Mouse (Mus musculus) kidney, postnatal 0 days (tissue): Measurements from ENCODE around the gene Foxb1. TPM values are rescaled to one million over a fixed set of nuclear protein-coding genes. Genes with fewer than 3 reads are reported as not detected.
A peak's percentile ranks its signal among the peaks of the same experiment; 100 is the strongest.

Experiments
- ATAC-seq: fragments of 200-750 bp; cut with Nextera tagmentation; replicated peaks from 2 replicates; pipeline ENCODE4 v1.8.0; 2017; ENCODE audit warnings: low read depth, moderate number of reproducible peaks, moderate TSS enrichment, moderate library complexity; ENCODE audit not compliant: low FRiP score
- DNase-seq: peaks from one replicate; pipeline ENCODE4 v3.0.0-alpha.2; 2016; ENCODE audit warnings: low spot score
- H3K27ac ChIP-seq: fragments of 300-500 bp; sonication (generic); 2 replicates; pipeline ENCODE4 v1.5.1; 2014; ENCODE audit warnings: mild to moderate bottlenecking
- H3K27me3 ChIP-seq: fragments of 300-500 bp; sonication (generic); 2 replicates; pipeline ENCODE4 v1.6.1; 2014; ENCODE audit warnings: low read length, mixed read lengths; ENCODE audit not compliant: insufficient read depth
- H3K36me3 ChIP-seq: fragments of 300-500 bp; sonication (generic); 2 replicates; pipeline ENCODE4 v1.6.1; 2014; ENCODE audit warnings: low read length, mixed read lengths; ENCODE audit not compliant: insufficient read depth
- H3K4me1 ChIP-seq: fragments of 300-500 bp; sonication (generic); replicated peaks from 2 replicates; pipeline ENCODE4 v1.6.1; 2014; ENCODE audit warnings: antibody characterized with exemption, low read length, mixed read lengths; ENCODE audit not compliant: insufficient read depth
- H3K4me2 ChIP-seq: fragments of 300-500 bp; sonication (generic); 2 replicates; pipeline ENCODE4 v1.6.1; 2014; ENCODE audit warnings: mild to moderate bottlenecking, low read length, moderate library complexity, mixed read lengths
- H3K4me3 ChIP-seq: fragments of 300-500 bp; sonication (generic); replicated peaks from 2 replicates; pipeline ENCODE4 v1.5.1; 2014; ENCODE audit warnings: low read depth, low read length
- H3K9ac ChIP-seq: fragments of 300-500 bp; sonication (generic); 2 replicates; pipeline ENCODE4 v1.6.1; 2014; ENCODE audit warnings: low read depth, low read length
- H3K9me3 ChIP-seq: fragments of 300-500 bp; sonication (generic); replicated peaks from 2 replicates; pipeline ENCODE4 v1.6.1; 2016; ENCODE audit warnings: low read length, inconsistent platforms, mixed read lengths
- CTCF ChIP-seq: IDR thresholded peaks from 2 replicates; pipeline ENCODE4 v1.5.1; 2016; ENCODE audit warnings: antibody characterized with exemption, low read depth, mild to moderate bottlenecking, moderate library complexity
- WGBS: fragments of 180-500 bp; shearing (Covaris S2); extraction: QIAGEN DNeasy Blood & Tissue Kit; methylation state at CpG from one replicate; pipeline ENCODE4 v1.1.7; 2014; 5-methylcytosine and 5-hydroxymethylcytosine counted together
- polyA plus RNA-seq: library from polyadenylated mRNA; unstranded; fragments of >200 nt; fragmentation: Nextera tagmentation; extraction: Ambion mirVana; gene quantifications from 2 replicates; pipeline ENCODE4 v1.2.1, GENCODE M21; 2015

The Foxb1 gene
- polyA plus RNA-seq, 1 experiment from 2014 or later: not detected

- Histone ChIP-seq H3K4me2 (no peak overlapping the region), H3K4me1 (no peaks in the 10 kb centered on the region; the same call in 1 of the 2 replicates), H3K27ac (no peak overlapping the region), H3K9ac (no peak overlapping the region), H3K9me3 (no peaks in the 10 kb centered on the region), H3K36me3 (no peaks in the 10 kb centered on the region), H3K27me3 (peaks cover 97% of the 10 kb centered on the region), H3K4me3 (no peak overlapping the region)
- no peak for TF ChIP-seq CTCF
- WGBS: 2% methylated on average over 28 of the region's 28 CpGs
- DNase-seq: no peak
- no peak for ATAC-seq
Measured at GRCm38 (mm10) chr9:69768136-69768875, 7.6 kb upstream of the Foxb1 start.

- no peak for TF ChIP-seq CTCF
- no peak overlapping the region for H3K4me3 ChIP-seq
- no peak for ATAC-seq
- 1% methylated on average over 11 of the region's 12 CpGs for WGBS
- no peaks in the 10 kb centered on the region for H3K36me3 ChIP-seq
- no peaks in the 10 kb centered on the region; the same call in 1 of the 2 replicates for H3K4me1 ChIP-seq
- H3K9me3 ChIP-seq: no peaks in the 10 kb centered on the region
- H3K9ac ChIP-seq: no peak overlapping the region
- no peak for DNase-seq
- H3K27me3 ChIP-seq: peaks cover 96% of the 10 kb centered on the region
- H3K4me2 ChIP-seq: no peak overlapping the region
- no peak overlapping the region for H3K27ac ChIP-seq
Measured at GRCm38 (mm10) chr9:69767421-69767820, 6.7 kb upstream of the Foxb1 start.

- ATAC-seq (no peak), DNase-seq (no peak)
- peaks cover 96% of the 10 kb centered on the region for H3K27me3 ChIP-seq
- no peaks in the 10 kb centered on the region for H3K9me3 ChIP-seq
- WGBS: 3% methylated on average over 4 of the region's 4 CpGs
- H3K4me1 ChIP-seq: no peaks in the 10 kb centered on the region; the same call in 1 of the 2 replicates
- no peak overlapping the region for H3K9ac ChIP-seq
- H3K27ac ChIP-seq: no peak overlapping the region
- no peaks in the 10 kb centered on the region for H3K36me3 ChIP-seq
- H3K4me3 ChIP-seq: no peak overlapping the region
- TF ChIP-seq CTCF: no peak
- no peak overlapping the region for H3K4me2 ChIP-seq
Measured at GRCm38 (mm10) chr9:69766936-69767335, 6.2 kb upstream of the Foxb1 start.

- H3K36me3 ChIP-seq: no peaks in the 10 kb centered on the region
- no peak overlapping the region for H3K9ac ChIP-seq
- no peak overlapping the region for H3K27ac ChIP-seq
- peaks cover 96% of the 10 kb centered on the region for H3K27me3 ChIP-seq
- no peaks in the 10 kb centered on the region for H3K9me3 ChIP-seq
- H3K4me3 ChIP-seq: no peak overlapping the region
- 2% methylated on average over 8 of the region's 8 CpGs for WGBS
- H3K4me1 ChIP-seq: no peaks in the 10 kb centered on the region; the same call in 1 of the 2 replicates
- no peak overlapping the region for H3K4me2 ChIP-seq
- TF ChIP-seq CTCF: no peak
- ATAC-seq (no peak), DNase-seq (no peak)
Measured at GRCm38 (mm10) chr9:69766301-69766700, 5.6 kb upstream of the Foxb1 start.

- no peak for TF ChIP-seq CTCF
- DNase-seq (no peak), ATAC-seq (no peak)
- 4% methylated on average over 8 of the region's 8 CpGs for WGBS
- peaks cover 96% of the 10 kb centered on the region for H3K27me3 ChIP-seq
- no peaks in the 10 kb centered on the region for H3K9me3 ChIP-seq
- H3K4me1 ChIP-seq: no peaks in the 10 kb centered on the region; the same call in 1 of the 2 replicates
- H3K4me3 ChIP-seq: no peak overlapping the region
- H3K36me3 ChIP-seq: no peaks in the 10 kb centered on the region
- no peak overlapping the region for H3K27ac ChIP-seq
- no peak overlapping the region for H3K9ac ChIP-seq
- H3K4me2 ChIP-seq: no peak overlapping the region
Measured at GRCm38 (mm10) chr9:69765483-69766050, 4.8 kb upstream of the Foxb1 start.

GRCm38 (mm10) chr9:69764586-69765482, 4.1 kb upstream of the Foxb1 start:
- TF ChIP-seq CTCF: no peak
- Histone ChIP-seq H3K36me3 (no peaks in the 10 kb centered on the region), H3K4me3 (no peak overlapping the region), H3K27me3 (peaks cover 97% of the 10 kb centered on the region), H3K4me1 (no peaks in the 10 kb centered on the region; the same call in 1 of the 2 replicates), H3K9ac (no peak overlapping the region), H3K27ac (no peak overlapping the region), H3K4me2 (0 out of 2 replicates have a peak overlapping the region, but pooled peaks have one; percentile 19), H3K9me3 (no peaks in the 10 kb centered on the region)
- DNase-seq (no peak), ATAC-seq (no peak)
- WGBS: 1% methylated on average over 42 of the region's 42 CpGs
